Mouse (Mus musculus) MN1 (cell line): ENCODE data around the gene Arid4a.
"Not testable (repeated sequence)": the region's sequence is repeated elsewhere in the genome, so short reads cannot be mapped to it uniquely, and the experiment has no call there.

Experiments used
- DNase-seq: peaks from one replicate; pipeline ENCODE4 v3.0.0-alpha.2; 2016; ENCODE audit warnings: low spot score

The Arid4a gene

GRCm38 (mm10) chr12:71016211-71016502 lies 367 bp downstream of the Arid4a start:
- DNase-seq = no peak

DNA sequence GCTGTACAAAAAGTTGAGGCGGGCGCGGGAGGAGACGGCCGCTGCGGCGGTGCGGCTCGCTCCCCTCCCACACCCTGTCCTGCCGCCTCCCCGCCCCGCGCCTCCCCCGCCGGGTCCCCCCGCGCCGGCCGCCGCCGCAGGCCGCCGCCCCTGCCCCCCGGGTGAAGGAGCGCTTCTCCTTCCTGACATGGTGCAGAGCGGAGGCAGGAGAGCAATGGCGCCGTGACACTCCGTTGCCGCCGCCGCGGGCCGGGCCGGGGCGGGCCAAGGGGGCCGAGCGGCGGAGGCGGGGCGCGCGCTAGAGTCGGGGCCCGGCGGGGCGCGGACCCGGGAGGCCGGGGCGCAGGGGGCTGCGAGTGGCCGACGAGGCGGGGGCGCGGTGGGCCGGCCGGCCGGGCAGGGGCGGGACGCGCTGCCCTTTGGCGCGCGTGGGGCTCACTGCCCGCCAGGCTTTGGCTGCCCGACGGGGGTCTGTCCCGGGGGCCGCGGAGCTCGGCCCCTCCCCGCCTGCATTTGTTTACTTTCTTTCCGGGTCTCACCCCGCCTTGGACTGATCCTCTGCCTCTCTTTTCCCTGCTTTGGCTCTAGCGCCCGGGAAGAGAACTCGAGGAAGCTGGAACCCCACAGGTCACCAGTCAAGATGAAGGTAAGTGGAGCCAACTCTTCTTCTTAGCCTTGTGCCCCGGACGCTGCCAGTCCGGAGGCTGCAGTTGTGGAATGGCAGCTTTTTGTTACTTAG lies 882 bp downstream of the Arid4a start:
- peak; percentile 59 for DNase-seq

GRCm38 (mm10) chr12:71017242-71017571 lies 1.4 kb downstream of the Arid4a start:
- peak; percentile 32 for DNase-seq

GRCm38 (mm10) chr12:71017827-71018226 lies 2.0 kb downstream of the Arid4a start:
- DNase-seq = no peak

- DNase-seq = no peak
Observed at GRCm38 (mm10) chr12:71019211-71019610, 3.4 kb downstream of the Arid4a start.

DNA sequence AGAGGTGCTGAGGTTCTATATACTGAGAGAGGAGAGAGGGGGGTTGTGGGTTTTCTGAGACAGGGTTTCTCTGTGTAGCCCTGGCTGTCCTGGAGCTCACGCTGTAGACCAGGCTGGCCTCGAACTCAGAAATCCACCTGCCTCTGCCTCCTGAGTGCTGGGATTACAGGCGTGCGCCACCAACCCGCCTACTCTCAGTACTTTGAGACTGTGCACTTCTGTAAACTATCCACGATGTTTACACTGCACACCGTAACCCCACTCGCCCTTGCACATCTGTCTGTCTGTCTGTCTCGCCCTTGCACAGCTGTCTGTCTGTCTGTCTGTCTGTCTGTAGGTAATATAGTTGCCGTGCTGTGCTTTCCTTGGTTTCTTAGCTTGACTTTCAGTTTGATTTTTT lies 8.6 kb downstream of the Arid4a start:
- DNase-seq = no peak

DNA sequence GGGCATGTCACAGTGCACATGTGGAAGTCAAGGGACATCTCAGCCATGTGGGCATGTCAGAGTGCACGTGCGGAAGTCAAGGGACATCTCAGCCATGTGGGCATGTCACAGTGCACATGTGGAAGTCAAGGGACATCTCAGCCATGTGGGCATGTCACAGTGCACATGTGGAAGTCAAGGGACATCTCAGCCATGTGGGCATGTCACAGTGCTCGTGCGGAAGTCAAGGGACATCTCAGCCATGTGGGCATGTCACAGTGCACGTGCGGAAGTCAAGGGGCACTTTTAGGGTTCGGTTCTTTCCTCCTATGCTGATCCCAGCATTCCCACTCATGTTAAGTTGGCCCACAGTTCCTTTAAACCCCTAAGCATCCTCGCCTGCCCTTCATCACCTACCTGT lies 12.5 kb downstream of the Arid4a start:
- DNase-seq = not testable (repeated sequence)

GRCm38 (mm10) chr12:71030260-71030659 lies 14.5 kb downstream of the Arid4a start:
- DNase-seq = no peak

- no peak for DNase-seq
Observed at GRCm38 (mm10) chr12:71030722-71031121, 14.9 kb downstream of the Arid4a start.

DNA sequence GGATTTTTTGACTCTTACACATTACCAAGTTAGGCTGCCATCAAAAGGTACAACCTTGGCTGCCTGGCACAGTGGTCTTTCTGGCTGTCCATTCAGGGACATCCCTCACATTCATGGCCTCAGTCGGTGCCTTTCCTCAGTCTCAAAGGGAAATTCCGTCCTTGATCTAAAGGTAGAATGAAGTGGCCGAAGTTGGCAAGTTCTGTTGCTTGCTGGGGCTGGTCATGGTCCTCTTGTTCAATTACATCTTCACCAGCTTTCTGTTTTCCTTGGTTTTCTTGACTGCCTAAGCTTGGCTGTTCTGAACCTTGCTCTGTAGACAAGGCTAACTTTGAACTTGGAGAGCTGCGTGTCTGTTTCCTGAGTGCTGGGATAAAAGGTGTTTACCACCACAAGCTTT lies 20.0 kb downstream of the Arid4a start:
- no peak for DNase-seq

GRCm38 (mm10) chr12:71036729-71037404 lies 21.1 kb downstream of the Arid4a start:
- DNase-seq = no peak

DNA sequence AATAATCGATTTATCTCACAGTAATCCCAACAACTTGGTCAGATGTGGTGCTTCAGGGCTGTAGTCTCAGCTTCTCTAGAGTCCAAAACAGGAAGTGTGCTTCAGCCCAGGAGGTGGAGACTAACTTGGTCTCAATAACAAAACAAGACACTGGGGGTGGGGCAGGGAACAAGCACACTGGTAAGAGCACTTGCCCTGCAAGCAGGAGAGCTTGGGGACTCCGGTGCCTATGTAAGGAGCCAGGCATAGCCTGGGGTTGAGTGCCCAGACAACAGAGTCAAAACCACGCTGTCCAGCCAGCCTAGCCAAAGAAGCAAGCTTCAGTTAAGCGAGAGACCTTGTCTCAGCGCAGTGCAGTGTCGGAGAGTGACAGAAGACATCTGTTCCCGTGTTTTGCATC lies 24.7 kb downstream of the Arid4a start:
- no peak for DNase-seq

DNA sequence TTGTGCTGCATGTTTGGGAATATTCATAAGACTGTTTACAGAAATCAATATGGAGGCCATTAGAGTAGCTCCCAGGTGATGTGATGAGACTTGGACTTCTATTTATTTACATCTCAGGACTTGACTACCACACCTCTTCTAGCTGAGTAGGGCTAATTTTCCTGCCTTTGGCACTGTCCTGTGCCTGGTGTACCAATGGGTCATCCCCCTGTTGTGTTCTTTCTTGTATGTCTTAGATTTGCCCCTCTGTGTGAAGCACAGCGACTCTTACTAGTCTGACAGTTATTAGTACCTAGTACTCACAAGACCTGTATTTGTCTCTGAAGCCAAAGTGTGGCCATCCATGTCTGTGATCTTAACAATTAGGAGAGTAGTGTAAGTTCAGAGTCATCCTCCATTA lies 26.7 kb downstream of the Arid4a start:
- DNase-seq = no peak

DNA sequence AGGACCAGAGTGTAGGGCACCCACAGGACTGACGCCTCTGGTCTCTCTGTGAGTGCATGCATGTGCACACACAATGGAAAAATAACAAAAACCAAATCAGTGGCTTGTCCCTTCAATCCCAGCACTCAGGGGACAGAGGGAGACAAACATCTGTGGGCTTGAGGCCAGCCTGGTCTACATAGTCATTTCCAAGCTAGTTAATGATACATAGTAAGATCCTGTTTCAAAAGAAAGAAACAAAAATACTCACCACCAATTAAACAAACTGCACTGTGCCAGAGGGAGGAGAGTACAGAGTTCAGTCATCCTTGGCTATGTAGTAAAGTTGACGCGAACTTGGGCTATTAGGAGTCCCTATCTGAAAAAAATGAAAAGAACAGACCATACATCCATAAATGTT lies 27.8 kb downstream of the Arid4a start:
- no peak for DNase-seq

GRCm38 (mm10) chr12:71044488-71044887 lies 28.7 kb downstream of the Arid4a start:
- no peak for DNase-seq

GRCm38 (mm10) chr12:71046501-71046900 lies 30.7 kb downstream of the Arid4a start:
- DNase-seq = no peak

DNA sequence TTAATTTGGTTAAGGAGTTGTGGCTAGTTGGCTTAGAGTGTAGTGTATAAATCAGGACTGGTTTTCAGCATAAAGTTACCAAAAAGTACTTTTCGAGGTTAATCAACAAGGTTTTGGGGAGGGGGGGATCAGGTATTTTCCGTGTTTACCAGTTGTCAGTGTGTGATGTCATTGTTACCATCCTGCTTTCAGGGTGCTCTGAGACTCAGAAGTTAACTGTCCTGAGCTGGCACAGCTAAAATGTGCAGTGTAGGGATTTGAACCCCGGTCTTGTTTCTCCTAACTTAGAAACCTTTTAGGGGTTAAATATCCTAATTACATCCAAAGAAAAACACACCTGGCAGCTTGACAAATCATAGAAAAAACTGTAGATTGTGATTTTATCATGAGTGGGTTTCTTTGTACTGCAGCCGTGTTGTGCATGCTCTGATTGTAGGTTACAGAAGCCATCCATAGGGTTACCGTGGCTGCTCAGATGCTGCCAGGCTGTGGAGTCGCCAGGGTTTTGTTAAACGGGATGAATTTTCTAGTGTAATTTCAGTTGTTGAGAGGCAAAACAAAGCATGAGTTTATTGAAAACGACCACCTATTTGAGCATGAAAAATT lies 31.8 kb downstream of the Arid4a start:
- DNase-seq = no peak

DNA sequence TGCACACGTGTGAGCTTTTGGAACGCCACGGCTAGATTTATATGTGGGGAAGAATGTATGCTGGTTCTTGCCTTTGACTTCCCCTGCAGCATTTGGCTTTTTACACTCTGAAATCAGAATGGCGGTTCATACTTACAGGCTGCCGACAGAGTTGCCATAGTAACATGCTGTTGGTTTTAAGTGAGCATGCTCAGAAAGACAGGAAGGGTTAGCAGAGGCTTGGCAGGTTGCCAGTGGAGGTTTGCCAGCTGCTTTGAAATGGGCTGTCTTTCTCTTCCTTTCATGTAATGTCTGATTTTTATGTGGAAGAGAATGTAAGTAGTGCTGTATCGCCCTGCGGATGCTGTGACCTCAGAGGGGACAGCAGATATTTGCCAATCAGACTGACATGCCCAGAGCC lies 32.3 kb downstream of the Arid4a start:
- peak; percentile 98 for DNase-seq

DNA sequence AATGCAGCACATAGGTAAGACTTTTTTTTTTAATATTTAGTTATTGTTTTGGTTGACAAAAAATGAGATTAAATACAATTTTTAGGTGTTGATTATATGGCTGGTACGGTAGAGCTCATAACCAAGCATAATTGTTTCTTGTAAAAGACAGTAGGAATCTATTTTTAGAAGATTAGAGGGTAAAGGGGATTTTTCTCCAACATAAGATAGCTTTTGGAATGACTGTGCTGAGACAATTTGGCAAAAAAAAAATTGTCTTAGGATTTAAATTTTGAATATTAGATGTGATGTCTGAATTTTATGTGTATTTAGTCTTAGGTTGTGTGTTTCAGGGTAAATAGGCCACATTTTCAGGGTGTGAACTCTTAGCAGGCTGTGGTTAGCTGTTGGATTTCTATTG lies 32.8 kb downstream of the Arid4a start:
- no peak for DNase-seq

- peak; percentile 43 for DNase-seq
Observed at GRCm38 (mm10) chr12:71049596-71050265, 33.9 kb downstream of the Arid4a start.

DNA sequence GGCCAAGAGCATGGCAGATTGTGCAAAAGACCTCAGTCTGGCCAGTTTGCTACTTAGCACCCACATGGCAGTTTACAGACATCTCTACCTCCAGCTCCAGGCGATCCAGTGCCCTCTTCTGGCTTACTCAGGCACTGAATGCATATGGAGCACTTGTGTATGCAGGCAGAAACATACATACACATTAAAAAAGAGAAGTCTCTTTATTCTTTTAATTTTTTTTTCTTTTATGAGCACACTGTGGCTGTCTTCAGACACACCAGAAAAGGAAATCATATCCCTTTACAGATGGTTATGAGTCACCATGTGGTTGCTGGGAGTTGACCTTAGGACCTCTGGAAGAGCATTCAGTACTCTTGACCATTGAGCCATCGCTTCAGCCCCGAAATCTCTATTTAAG lies 35.3 kb downstream of the Arid4a start:
- DNase-seq = peak; percentile 52

DNA sequence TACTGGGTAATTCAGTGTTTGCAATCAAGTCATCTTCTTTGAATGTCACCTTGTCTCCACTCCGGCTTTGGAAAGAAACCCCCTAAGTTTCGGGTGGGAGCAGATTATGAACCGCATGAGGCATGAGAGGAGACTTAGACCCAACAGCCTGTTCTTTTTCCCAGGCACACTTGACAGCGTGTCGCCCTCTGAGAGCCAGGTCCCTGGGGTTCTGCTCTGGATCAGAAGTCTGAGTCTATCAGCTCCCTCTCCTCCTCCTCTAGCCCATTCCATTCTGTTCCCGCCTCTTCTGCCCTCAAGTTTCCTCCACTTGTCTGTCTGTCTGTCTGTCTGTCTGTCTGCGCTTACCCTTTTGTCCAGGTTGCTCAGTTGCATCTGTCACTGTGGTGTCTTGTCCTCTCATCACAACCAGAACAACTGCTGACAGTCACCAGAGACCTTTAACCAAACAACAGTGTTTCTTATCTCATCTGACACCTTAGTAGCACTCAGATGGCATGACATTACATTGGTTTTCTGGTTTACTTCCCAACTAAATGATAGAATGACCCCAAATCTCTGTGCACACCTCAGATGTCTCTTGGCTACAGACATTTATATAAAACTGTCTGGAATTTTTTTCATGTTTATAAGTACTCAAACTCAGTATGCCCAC lies 36.7 kb downstream of the Arid4a start:
- peak; percentile 20 for DNase-seq

DNA sequence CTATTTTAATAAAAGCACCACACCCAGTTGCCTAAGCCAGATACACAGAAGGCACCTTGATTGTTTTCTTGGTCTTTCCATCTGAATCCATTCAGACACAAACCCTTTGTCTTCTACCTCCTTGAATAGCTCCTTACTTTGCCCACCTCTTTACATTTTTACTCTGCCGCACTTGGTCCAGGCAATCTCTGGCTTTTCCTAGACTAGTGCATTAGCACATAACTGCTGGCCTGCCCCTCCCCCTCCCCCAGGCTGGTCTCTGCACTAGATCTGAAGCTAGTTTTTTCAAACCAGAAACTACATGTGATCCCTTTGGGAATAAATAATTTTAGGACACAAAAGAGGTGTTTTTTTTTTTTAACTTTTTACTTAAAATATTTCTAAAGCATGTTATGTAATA lies 37.2 kb downstream of the Arid4a start:
- DNase-seq = peak; percentile 24
